Mouse (Mus musculus) inflammation-experienced regulatory T-cells, adult 16 weeks (primary cell): ENCODE data around the gene Synj2. TPM values are rescaled to one million over a fixed set of nuclear protein-coding genes. Genes with fewer than 3 reads are reported as not detected.

Experiments used
- polyA plus RNA-seq: library from polyadenylated mRNA; unstranded; fragments of 100-300 nt; shearing (Covaris generic); gene quantifications from one replicate; pipeline ENCODE4 v1.2.1, GENCODE M21; 2017

Synj2 gene
- polyA plus RNA-seq, result 26.8 TPM

GRCm38 (mm10) chr17:5941230-5942043 lies at the start of gene Synj2:
Gene Synj2, plus strand, starts transcription at chr17:5941280.

GRCm38 (mm10) chr17:6079287-6080122 lies 138.4 kb downstream of the Synj2 start, which contains the start of the genes Serac1 and Gtf2h5:
Gene Serac1, minus strand, starts transcription at chr17:6079741.
Gene Gtf2h5, plus strand, starts transcription at chr17:6079786.

Other genes starting within 250 kb of the Synj2 start
- gene Snx9, start 100.0 kb upstream of the Synj2 start, polyA plus RNA-seq, result 6.2 TPM
- gene Serac1, start 138.5 kb downstream of the Synj2 start, polyA plus RNA-seq, result 3.1 TPM
- 87.8 TPM for gene Gtf2h5, start 138.5 kb downstream of the Synj2 start, polyA plus RNA-seq
- 68.1 TPM for gene Tulp4, start 165.2 kb downstream of the Synj2 start, polyA plus RNA-seq